Mouse (Mus musculus) stomach, postnatal 0 days (tissue): ENCODE measurements at regions not wholly inside any gene's neighbourhood (a gene's known extent, or its start where the extent isn't known, plus 50 kb on each side); places are given as distances from the start of the nearest gene placed in this dataset.

Experiments used
- ATAC-seq: fragments of 200-750 bp; cut with Nextera tagmentation; 2 replicates; pipeline ENCODE4 v1.8.0; 2017; ENCODE audit not compliant: low FRiP score, low TSS enrichment
- DNase-seq: peaks from one replicate; pipeline ENCODE4 v3.0.0-alpha.2; 2016; ENCODE audit warnings: low spot score
- H3K27ac ChIP-seq: fragments of 300-500 bp; sonication (generic); replicated peaks from 2 replicates; pipeline ENCODE4 v1.5.1; 2014; ENCODE audit warnings: mild to moderate bottlenecking, control low read depth
- H3K27me3 ChIP-seq: fragments of 300-500 bp; sonication (generic); 2 replicates; pipeline ENCODE4 v1.6.1; 2014; ENCODE audit warnings: low read length; ENCODE audit not compliant: control insufficient read depth, insufficient read depth
- H3K36me3 ChIP-seq: fragments of 300-500 bp; sonication (generic); 2 replicates; pipeline ENCODE4 v1.6.1; 2014; ENCODE audit warnings: low read length, mixed read lengths; ENCODE audit not compliant: control insufficient read depth, insufficient read depth
- H3K4me1 ChIP-seq: fragments of 300-500 bp; sonication (generic); replicated peaks from 2 replicates; pipeline ENCODE4 v1.6.1; 2014; ENCODE audit warnings: antibody characterized with exemption; ENCODE audit not compliant: control insufficient read depth, insufficient read depth
- H3K4me2 ChIP-seq: fragments of 300-500 bp; sonication (generic); replicated peaks from 2 replicates; pipeline ENCODE4 v1.6.1; 2014; ENCODE audit warnings: low read depth, mild to moderate bottlenecking, control low read depth, moderate library complexity
- H3K4me3 ChIP-seq: fragments of 300-500 bp; sonication (generic); 2 replicates; pipeline ENCODE4 v1.5.1; 2014; ENCODE audit warnings: low read depth, low read length, control low read depth
- H3K9ac ChIP-seq: fragments of 300-500 bp; sonication (generic); 2 replicates; pipeline ENCODE4 v1.6.1; 2014; ENCODE audit warnings: mild to moderate bottlenecking, low read length, control low read depth, mixed read lengths
- H3K9me3 ChIP-seq: fragments of 300-500 bp; sonication (generic); 2 replicates; pipeline ENCODE4 v1.6.1; 2016; ENCODE audit warnings: low read length; ENCODE audit not compliant: control insufficient read depth
- CTCF ChIP-seq: IDR thresholded peaks from 2 replicates; pipeline ENCODE4 v1.5.1; 2016; ENCODE audit warnings: antibody characterized with exemption, low read depth, mild to moderate bottlenecking, moderate library complexity
- EP300 ChIP-seq: optimal IDR thresholded peaks from 2 replicates; pipeline ENCODE3; 2016; ENCODE audit warnings: antibody characterized with exemption
- WGBS: fragments of 180-500 bp; shearing (Covaris S2); extraction: QIAGEN DNeasy Blood & Tissue Kit; methylation state at CpG from one replicate; pipeline ENCODE4 v1.1.7; 2014; 5-methylcytosine and 5-hydroxymethylcytosine counted together

DNA sequence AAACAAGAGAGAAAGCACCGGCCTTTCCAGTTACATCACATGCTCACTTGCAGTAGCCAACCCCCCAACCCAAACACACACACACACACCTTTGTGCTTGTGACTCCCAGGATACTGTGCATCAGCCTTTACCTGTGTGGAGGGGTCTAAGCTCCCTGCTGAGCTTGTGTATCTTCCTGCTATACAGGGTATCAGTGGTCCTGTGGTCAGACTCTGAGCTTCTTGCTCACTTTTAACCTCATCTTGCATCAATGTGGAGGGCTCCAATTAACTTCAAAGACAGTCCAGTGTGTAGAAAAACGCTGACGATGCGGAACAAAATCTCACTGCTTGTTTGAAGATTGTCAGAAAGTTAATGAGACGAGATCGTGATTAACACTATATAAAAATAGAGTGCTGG lies 71.4 kb upstream of the Gypa start:
- ATAC-seq (no peak), DNase-seq (no peak)
- no peaks in the 10 kb centered on the region for H3K9me3 ChIP-seq
- WGBS = 88% methylated on average over 6 of the region's 6 CpGs
- no peaks in the 10 kb centered on the region for H3K36me3 ChIP-seq
- no peak overlapping the region for H3K4me3 ChIP-seq
- H3K4me2 ChIP-seq = no peak overlapping the region
- H3K27ac ChIP-seq = no peak overlapping the region
- no peak overlapping the region for H3K9ac ChIP-seq
- no peaks in the 10 kb centered on the region for H3K4me1 ChIP-seq
- TF ChIP-seq CTCF = no peak
- TF ChIP-seq EP300 = no peak
- no peaks in the 10 kb centered on the region for H3K27me3 ChIP-seq

- H3K9me3 ChIP-seq = no peaks in the 10 kb centered on the region
- no peak for ATAC-seq
- no peak for DNase-seq
- H3K27me3 ChIP-seq = no peaks in the 10 kb centered on the region
- H3K27ac ChIP-seq = no peak overlapping the region
- H3K4me3 ChIP-seq = no peak overlapping the region
- no peak overlapping the region for H3K4me2 ChIP-seq
- H3K36me3 ChIP-seq = no peaks in the 10 kb centered on the region
- H3K4me1 ChIP-seq = no peaks in the 10 kb centered on the region
- 86% methylated on average over 4 of the region's 4 CpGs for WGBS
- no peak overlapping the region for H3K9ac ChIP-seq
- no peak for TF ChIP-seq EP300
- no peak for TF ChIP-seq CTCF
Measured at GRCm38 (mm10) chr8:80416121-80416520, 77.5 kb upstream of the Gypa start.

GRCm38 (mm10) chr8:80399594-80400207 lies 93.9 kb upstream of the Gypa start:
- H3K9me3 ChIP-seq = no peaks in the 10 kb centered on the region
- H3K4me2 ChIP-seq = no peak overlapping the region
- 69% methylated on average over 2 of the region's 2 CpGs for WGBS
- H3K4me1 ChIP-seq = no peaks in the 10 kb centered on the region
- DNase-seq (no peak), ATAC-seq (no peak)
- no peaks in the 10 kb centered on the region for H3K27me3 ChIP-seq
- no peak overlapping the region for H3K27ac ChIP-seq
- no peaks in the 10 kb centered on the region for H3K36me3 ChIP-seq
- no peak overlapping the region for H3K9ac ChIP-seq
- no peak overlapping the region for H3K4me3 ChIP-seq
- TF ChIP-seq EP300 (no peak), CTCF (no peak)

DNA sequence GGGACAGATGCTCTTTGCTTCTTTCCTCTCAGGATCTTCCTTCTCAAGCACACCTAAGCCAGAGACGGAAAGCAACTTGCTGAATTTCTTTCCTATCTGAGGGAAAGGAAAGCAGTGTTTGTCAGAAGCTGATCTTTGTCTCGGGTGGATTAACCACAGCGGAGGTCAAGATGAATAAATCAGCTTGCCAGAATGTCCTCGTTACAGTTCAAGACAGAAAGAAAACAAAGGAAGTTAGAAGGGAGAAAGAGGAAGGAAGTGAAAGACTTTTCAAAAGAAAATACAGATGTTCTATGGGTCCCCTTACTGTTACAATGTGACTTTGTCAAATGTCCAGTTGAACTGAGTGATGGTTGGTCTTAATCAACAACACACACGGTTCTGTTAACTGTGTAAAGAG lies 98.6 kb upstream of the Gypa start:
- H3K9ac ChIP-seq = no peak overlapping the region
- H3K4me3 ChIP-seq = no peak overlapping the region
- no peaks in the 10 kb centered on the region for H3K36me3 ChIP-seq
- 18% methylated on average over 5 of the region's 5 CpGs for WGBS
- no peak for ATAC-seq
- no peak overlapping the region for H3K4me2 ChIP-seq
- no peaks in the 10 kb centered on the region for H3K9me3 ChIP-seq
- no peaks in the 10 kb centered on the region for H3K27me3 ChIP-seq
- H3K4me1 ChIP-seq = no peaks in the 10 kb centered on the region
- no peak for TF ChIP-seq EP300
- no peak for TF ChIP-seq CTCF
- no peak overlapping the region for H3K27ac ChIP-seq
- DNase-seq = no peak

DNA sequence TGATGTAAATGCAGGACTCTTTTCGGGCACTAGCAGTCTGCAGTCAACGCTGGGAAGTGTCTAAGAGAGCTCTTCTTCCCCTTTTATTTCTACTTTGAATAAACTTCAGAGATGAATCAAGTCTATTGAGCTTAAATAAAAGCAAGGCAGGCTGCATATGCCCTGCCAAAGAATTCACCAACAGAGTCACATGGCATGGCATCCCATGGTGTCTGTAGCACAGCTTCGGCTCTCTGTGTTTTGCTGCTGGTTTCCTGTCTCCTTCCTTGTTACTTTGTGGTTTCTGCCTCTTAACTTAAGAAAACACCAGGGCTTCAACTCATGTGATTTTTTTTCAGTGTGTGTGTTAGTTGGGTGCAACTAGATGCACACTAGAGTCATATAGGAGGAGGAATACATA lies 100.5 kb upstream of the Gypa start:
- no peak overlapping the region for H3K4me3 ChIP-seq
- no peak overlapping the region for H3K27ac ChIP-seq
- H3K27me3 ChIP-seq = no peaks in the 10 kb centered on the region
- H3K4me2 ChIP-seq = no peak overlapping the region
- TF ChIP-seq EP300 (no peak), CTCF (no peak)
- H3K9me3 ChIP-seq = no peaks in the 10 kb centered on the region
- H3K36me3 ChIP-seq = no peaks in the 10 kb centered on the region
- H3K9ac ChIP-seq = no peak overlapping the region
- no peak for DNase-seq
- H3K4me1 ChIP-seq = no peaks in the 10 kb centered on the region
- 87% methylated on average over 3 of the region's 3 CpGs for whole genome bisulfite sequencing
- ATAC-seq = no peak

- Histone ChIP-seq H3K4me3 (no peak overlapping the region), H3K4me2 (no peak overlapping the region), H3K4me1 (no peaks in the 10 kb centered on the region), H3K9ac (no peak overlapping the region), H3K9me3 (no peaks in the 10 kb centered on the region), H3K27me3 (no peaks in the 10 kb centered on the region), H3K27ac (no peak overlapping the region), H3K36me3 (no peaks in the 10 kb centered on the region)
- no peak for DNase-seq
- TF ChIP-seq CTCF = no peak
- TF ChIP-seq EP300 = no peak
- 89% methylated on average over 2 of the region's 2 CpGs for WGBS
- no peak for ATAC-seq
Measured at GRCm38 (mm10) chr8:80369221-80369620, 124.4 kb upstream of the Gypa start.
